Mouse (Mus musculus) lung, postnatal 14 days (tissue): ENCODE results near the gene Cfap54.

ENCODE experiments used
- DNase-seq: peaks from one replicate; pipeline ENCODE4 v3.0.0; 2021

Cfap54 gene

GRCm38 (mm10) chr10:93095827-93096226 is 14.4 kb upstream of the Cfap54 start:
- DNase-seq = no peak

GRCm38 (mm10) chr10:93094957-93095580 is 13.7 kb upstream of the Cfap54 start:
- DNase-seq = no peak

- no peak for DNase-seq
Observed at GRCm38 (mm10) chr10:93091928-93092327, 10.5 kb upstream of the Cfap54 start.

- DNase-seq = no peak
Observed at GRCm38 (mm10) chr10:93090241-93090640, 8.8 kb upstream of the Cfap54 start.

GRCm38 (mm10) chr10:93088396-93089048 is 7.1 kb upstream of the Cfap54 start:
- DNase-seq = no peak

- no peak for DNase-seq
Observed at GRCm38 (mm10) chr10:93087504-93087903, 6.1 kb upstream of the Cfap54 start.

GRCm38 (mm10) chr10:93083963-93084340 is 2.5 kb upstream of the Cfap54 start:
- no peak for DNase-seq

- no peak for DNase-seq
Observed at GRCm38 (mm10) chr10:93083198-93083962, 2.0 kb upstream of the Cfap54 start.

- no peak for DNase-seq
Observed at GRCm38 (mm10) chr10:93079486-93079885, 1.9 kb downstream of the Cfap54 start.

- DNase-seq = no peak
Observed at GRCm38 (mm10) chr10:93077935-93078479, 3.4 kb downstream of the Cfap54 start.

- no peak for DNase-seq
Observed at GRCm38 (mm10) chr10:93076376-93076775, 5.0 kb downstream of the Cfap54 start.

GRCm38 (mm10) chr10:93075856-93076255 is 5.6 kb downstream of the Cfap54 start:
- DNase-seq = no peak

GRCm38 (mm10) chr10:93072769-93073168 is 8.6 kb downstream of the Cfap54 start:
- DNase-seq = no peak

GRCm38 (mm10) chr10:93071753-93072152 is 9.7 kb downstream of the Cfap54 start:
- no peak for DNase-seq

GRCm38 (mm10) chr10:93070121-93070898 is 11.1 kb downstream of the Cfap54 start:
- peak; percentile 78 for DNase-seq

- no peak for DNase-seq
Observed at GRCm38 (mm10) chr10:93069721-93070120, 11.7 kb downstream of the Cfap54 start.

- DNase-seq = peak; percentile 49
Observed at GRCm38 (mm10) chr10:93069041-93069679, 12.3 kb downstream of the Cfap54 start.

GRCm38 (mm10) chr10:93064973-93065372 is 16.4 kb downstream of the Cfap54 start:
- DNase-seq = no peak

- no peak for DNase-seq
Observed at GRCm38 (mm10) chr10:93063576-93063975, 17.8 kb downstream of the Cfap54 start.

GRCm38 (mm10) chr10:93062395-93062794 is 19.0 kb downstream of the Cfap54 start:
- DNase-seq = no peak

- no peak for DNase-seq
Observed at GRCm38 (mm10) chr10:93053867-93054266, 27.6 kb downstream of the Cfap54 start.

- DNase-seq = no peak
Observed at GRCm38 (mm10) chr10:93053315-93053714, 28.1 kb downstream of the Cfap54 start.
